Mouse (Mus musculus): ENCODE measurements around the gene Man1a.

- no peak for TF ChIP-seq CTCF (IDR thresholded peaks at IDR 0.05; ENCODE audit: control insufficient read depth, insufficient read depth, insufficient read length)
- TF ChIP-seq USF1 (IDR thresholded peaks at IDR 0.05; ENCODE audit: low read depth) = no peak
- TF ChIP-seq FOSL1 (IDR thresholded peaks at IDR 0.05; ENCODE audit: insufficient read depth, low read length, poor library complexity, severe bottlenecking) = no peak
- no peak for TF ChIP-seq MAX (IDR thresholded peaks at IDR 0.05)
- no peak for TF ChIP-seq MYOD1 (IDR thresholded peaks at IDR 0.05; ENCODE audit: control insufficient read depth, insufficient read length, low read depth)
- TF ChIP-seq MYOG (IDR thresholded peaks at IDR 0.05; ENCODE audit: control insufficient read depth, extremely low read depth, insufficient read length) = no peak
Measured at GRCm38 (mm10) chr10:54072336-54072735, 4.1 kb downstream of the Man1a start.
